Mouse (Mus musculus): ENCODE measurements around the gene Lmo7. TPM values are rescaled to one million over a fixed set of nuclear protein-coding genes. Genes with fewer than 3 reads are reported as not detected.

Gene Lmo7
- total RNA-seq, 1 experiment: 19.4 TPM

GRCm38 (mm10) chr14:101854226-101854625 lies 124.5 kb downstream of the Lmo7 start:
- in situ Hi-C loops (cut with MboI; ENCODE audit: low sequenced_read_pairs in 2 of 2, unreplicated experiment in 2 of 2): no loop called here
- TF ChIP-seq MAFK (IDR thresholded peaks at IDR 0.05; ENCODE audit: insufficient read depth, low read depth, low read length) (no peak), CHD2 (IDR thresholded peaks at IDR 0.05; ENCODE audit: low read depth, low read length) (no peak), ZNF384 (IDR thresholded peaks at IDR 0.05; ENCODE audit: low read depth, low read length) (no peak), ZC3H11A (IDR thresholded peaks at IDR 0.05; ENCODE audit: borderline replicate concordance, low read depth, low read length) (no peak), HCFC1 (IDR thresholded peaks at IDR 0.05; ENCODE audit: borderline replicate concordance, insufficient read depth, low read length) (no peak)
- DNase-seq (ENCODE audit: low read depth, low spot score): no peak
- peaks cover 0 to 3% of the 10 kb centered on the region in 2 experiments; a peak in 1 of 4 replicates for H3K4me1 ChIP-seq (ENCODE audit: control insufficient read depth in 2 of 2, insufficient read depth in 2 of 2, low read length in 2 of 2, poor library complexity in 1 of 2)
- H3K4me3 ChIP-seq (ENCODE audit: insufficient read depth in 1 of 2, low read depth in 1 of 2, low read length in 2 of 2, poor library complexity in 1 of 2, severe bottlenecking in 1 of 2): no peak overlapping the region
- no peaks in the 10 kb centered on the region for H3K36me3 ChIP-seq (ENCODE audit: control insufficient read depth, insufficient read depth, low read length, poor library complexity, severe bottlenecking)
- no peaks in the 10 kb centered on the region for H3K9me3 ChIP-seq (ENCODE audit: control insufficient read depth, insufficient read depth, low read depth, low read length)
- no peak overlapping the region for H3K9ac ChIP-seq (ENCODE audit: insufficient read depth, low read depth, low read length, poor library complexity, severe bottlenecking)
- H3K27ac ChIP-seq (ENCODE audit: insufficient read depth, low read depth, low read length, poor library complexity, severe bottlenecking): no peak overlapping the region

GRCm38 (mm10) chr14:101859305-101859886 lies 129.6 kb downstream of the Lmo7 start:
- no peak overlapping the region for H3K27ac ChIP-seq (ENCODE audit: insufficient read depth, low read depth, low read length, poor library complexity, severe bottlenecking)
- in situ Hi-C loops (cut with MboI; ENCODE audit: low sequenced_read_pairs in 2 of 2, unreplicated experiment in 2 of 2): no loop called here
- no peak for TF ChIP-seq MAFK (IDR thresholded peaks at IDR 0.05; ENCODE audit: insufficient read depth, low read depth, low read length)
- no peak for TF ChIP-seq ZNF384 (IDR thresholded peaks at IDR 0.05; ENCODE audit: low read depth, low read length)
- TF ChIP-seq CHD2 (IDR thresholded peaks at IDR 0.05; ENCODE audit: low read depth, low read length): no peak
- TF ChIP-seq ZC3H11A (IDR thresholded peaks at IDR 0.05; ENCODE audit: borderline replicate concordance, low read depth, low read length): no peak
- no peak overlapping the region for H3K9ac ChIP-seq (ENCODE audit: insufficient read depth, low read depth, low read length, poor library complexity, severe bottlenecking)
- H3K4me1 ChIP-seq (ENCODE audit: control insufficient read depth in 2 of 2, insufficient read depth in 2 of 2, low read length in 2 of 2, poor library complexity in 1 of 2): peaks cover 0 to 2% of the 10 kb centered on the region in 2 experiments; a peak in 1 of 4 replicates
- H3K36me3 ChIP-seq (ENCODE audit: control insufficient read depth, insufficient read depth, low read length, poor library complexity, severe bottlenecking): no peaks in the 10 kb centered on the region
- DNase-seq (ENCODE audit: low read depth, low spot score): no peak
- H3K9me3 ChIP-seq (ENCODE audit: control insufficient read depth, insufficient read depth, low read depth, low read length): no peaks in the 10 kb centered on the region
- H3K4me3 ChIP-seq (ENCODE audit: insufficient read depth in 1 of 2, low read depth in 1 of 2, low read length in 2 of 2, poor library complexity in 1 of 2, severe bottlenecking in 1 of 2): no peak overlapping the region

GRCm38 (mm10) chr14:101862088-101862487 lies 132.3 kb downstream of the Lmo7 start:
- H3K9me3 ChIP-seq (ENCODE audit: control insufficient read depth, insufficient read depth, low read depth, low read length): no peaks in the 10 kb centered on the region
- in situ Hi-C loops (cut with MboI; ENCODE audit: low sequenced_read_pairs in 2 of 2, unreplicated experiment in 2 of 2): no loop called here
- H3K9ac ChIP-seq (ENCODE audit: insufficient read depth, low read depth, low read length, poor library complexity, severe bottlenecking): no peak overlapping the region
- DNase-seq (ENCODE audit: low read depth, low spot score): no peak
- TF ChIP-seq HCFC1 (IDR thresholded peaks at IDR 0.05; ENCODE audit: borderline replicate concordance, insufficient read depth, low read length) (no peak), ZNF384 (IDR thresholded peaks at IDR 0.05; ENCODE audit: low read depth, low read length) (no peak)
- peaks cover 0 to 2% of the 10 kb centered on the region in 2 experiments; a peak in 1 of 4 replicates for H3K4me1 ChIP-seq (ENCODE audit: control insufficient read depth in 2 of 2, insufficient read depth in 2 of 2, low read length in 2 of 2, poor library complexity in 1 of 2)
- H3K4me3 ChIP-seq (ENCODE audit: insufficient read depth in 1 of 2, low read depth in 1 of 2, low read length in 2 of 2, poor library complexity in 1 of 2, severe bottlenecking in 1 of 2): no peak overlapping the region
- no peak overlapping the region for H3K27ac ChIP-seq (ENCODE audit: insufficient read depth, low read depth, low read length, poor library complexity, severe bottlenecking)
- no peaks in the 10 kb centered on the region for H3K36me3 ChIP-seq (ENCODE audit: control insufficient read depth, insufficient read depth, low read length, poor library complexity, severe bottlenecking)

- no peak for DNase-seq (ENCODE audit: low read depth, low spot score)
- Histone ChIP-seq H3K4me3 (ENCODE audit: insufficient read depth in 1 of 2, low read depth in 1 of 2, low read length in 2 of 2, poor library complexity in 1 of 2, severe bottlenecking in 1 of 2) (no peak overlapping the region), H3K36me3 (ENCODE audit: control insufficient read depth, insufficient read depth, low read length, poor library complexity, severe bottlenecking) (no peaks in the 10 kb centered on the region), H3K4me1 (ENCODE audit: control insufficient read depth in 2 of 2, insufficient read depth in 2 of 2, low read length in 2 of 2, poor library complexity in 1 of 2) (peaks cover 0 to 6% of the 10 kb centered on the region in 2 experiments; a peak in 3 of 4 replicates), H3K9ac (ENCODE audit: insufficient read depth, low read depth, low read length, poor library complexity, severe bottlenecking) (no peak overlapping the region), H3K9me3 (ENCODE audit: control insufficient read depth, insufficient read depth, low read depth, low read length) (no peaks in the 10 kb centered on the region), H3K27ac (ENCODE audit: insufficient read depth, low read depth, low read length, poor library complexity, severe bottlenecking) (no peak overlapping the region)
- in situ Hi-C loops (cut with MboI; ENCODE audit: low sequenced_read_pairs in 2 of 2, unreplicated experiment in 2 of 2): no loop called here
- TF ChIP-seq HCFC1 (IDR thresholded peaks at IDR 0.05; ENCODE audit: borderline replicate concordance, insufficient read depth, low read length) (no peak), MAFK (IDR thresholded peaks at IDR 0.05; ENCODE audit: insufficient read depth, low read depth, low read length) (no peak), ZNF384 (IDR thresholded peaks at IDR 0.05; ENCODE audit: low read depth, low read length) (no peak), ZC3H11A (IDR thresholded peaks at IDR 0.05; ENCODE audit: borderline replicate concordance, low read depth, low read length) (no peak), CHD2 (IDR thresholded peaks at IDR 0.05; ENCODE audit: low read depth, low read length) (no peak)
Observed at GRCm38 (mm10) chr14:101867071-101867733, 137.4 kb downstream of the Lmo7 start.
